Mouse (Mus musculus): ENCODE results near the gene Alox5.

Alox5 gene

DNA sequence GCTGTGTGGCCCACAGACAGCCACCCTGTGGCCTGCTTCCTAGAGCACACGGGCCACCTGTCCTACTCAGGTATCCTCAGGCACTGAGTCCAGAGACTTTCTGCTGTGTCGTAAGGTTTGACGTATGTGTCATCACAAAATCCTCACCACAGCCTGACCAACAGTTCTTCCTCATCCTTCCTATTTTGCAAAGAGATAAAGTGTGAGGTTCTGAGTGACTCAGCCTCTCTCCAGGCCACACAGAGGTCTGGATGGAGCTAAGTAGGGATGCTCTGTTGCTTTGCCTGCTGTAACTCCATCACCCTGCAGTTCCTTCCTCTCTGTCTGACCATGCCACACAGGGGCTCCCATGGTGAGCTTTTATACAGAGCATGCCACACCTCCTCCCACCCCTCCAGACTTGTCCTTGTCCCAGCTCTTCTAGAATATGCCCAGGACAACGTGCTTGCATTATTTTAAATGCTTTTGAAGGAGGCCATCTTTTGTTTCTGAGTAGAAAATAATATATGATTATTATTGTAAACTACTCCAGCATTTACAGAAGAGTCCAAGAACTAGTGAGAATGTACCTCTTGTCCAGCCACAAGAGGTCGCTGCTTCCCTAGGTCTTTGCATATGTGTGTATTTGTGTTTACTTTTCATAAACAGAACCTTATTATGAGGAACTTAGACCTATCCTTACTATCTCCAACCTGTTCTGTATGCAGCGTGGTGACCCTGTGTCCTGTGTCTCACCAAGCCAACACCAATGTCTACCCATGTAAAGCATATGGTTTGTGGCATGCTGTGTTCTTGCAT is 43.3 kb downstream of the Alox5 start:
- DNase-seq: no peak

DNA sequence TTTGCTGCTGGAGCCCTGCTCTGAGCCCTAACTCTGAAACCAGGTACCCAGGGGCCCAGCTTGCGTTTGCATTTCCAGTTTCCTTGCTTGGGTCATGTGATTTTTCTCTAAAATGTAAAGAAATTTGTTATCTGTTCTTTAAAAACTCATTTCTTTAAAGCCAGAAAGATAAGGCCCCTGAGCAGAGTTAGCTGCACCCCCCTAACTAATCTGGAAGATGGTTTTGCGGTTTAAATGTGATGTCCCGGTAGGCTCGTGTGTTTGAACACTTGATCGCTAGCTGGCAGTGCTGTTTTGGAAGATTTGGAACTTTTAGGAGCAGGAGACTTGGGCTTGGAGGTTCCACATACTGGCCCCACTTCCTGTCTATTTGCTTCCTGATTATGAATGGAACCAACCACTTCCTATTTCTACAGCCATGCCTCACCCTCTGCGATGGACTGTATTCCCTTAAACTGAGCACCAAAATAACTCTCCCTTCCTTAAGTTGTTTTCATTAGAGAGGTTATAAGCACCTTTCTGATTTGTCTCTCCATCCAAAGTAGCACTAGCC is 44.9 kb downstream of the Alox5 start:
- DNase-seq: no peak

DNA sequence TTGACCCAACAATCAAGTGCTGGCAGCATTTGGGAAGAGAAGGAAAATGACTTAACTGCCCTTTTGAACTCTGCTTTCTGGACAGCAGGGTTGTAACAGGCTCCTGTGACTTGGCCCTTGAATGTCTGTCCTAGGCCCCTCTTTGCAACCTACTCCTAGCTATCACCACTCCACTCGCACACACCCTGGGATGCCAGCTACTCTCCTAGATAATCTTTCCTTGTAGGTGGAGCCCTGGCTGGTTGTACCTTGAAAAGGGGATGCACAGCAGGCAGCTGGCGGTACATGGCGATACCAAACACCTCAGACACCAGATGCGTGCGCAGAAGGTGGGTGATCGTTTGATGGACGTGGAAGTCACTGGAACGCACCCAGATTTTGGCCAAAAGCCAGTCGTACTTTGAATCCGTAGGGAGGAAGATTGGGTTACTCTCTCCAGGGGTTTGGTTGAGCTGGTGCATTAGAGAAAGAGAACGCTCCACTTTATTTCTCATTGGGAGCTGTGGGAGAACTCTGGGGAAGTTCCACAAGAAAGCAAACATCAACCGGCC is 45.8 kb downstream of the Alox5 start:
- DNase-seq: peak; percentile 14 to 29

DNA sequence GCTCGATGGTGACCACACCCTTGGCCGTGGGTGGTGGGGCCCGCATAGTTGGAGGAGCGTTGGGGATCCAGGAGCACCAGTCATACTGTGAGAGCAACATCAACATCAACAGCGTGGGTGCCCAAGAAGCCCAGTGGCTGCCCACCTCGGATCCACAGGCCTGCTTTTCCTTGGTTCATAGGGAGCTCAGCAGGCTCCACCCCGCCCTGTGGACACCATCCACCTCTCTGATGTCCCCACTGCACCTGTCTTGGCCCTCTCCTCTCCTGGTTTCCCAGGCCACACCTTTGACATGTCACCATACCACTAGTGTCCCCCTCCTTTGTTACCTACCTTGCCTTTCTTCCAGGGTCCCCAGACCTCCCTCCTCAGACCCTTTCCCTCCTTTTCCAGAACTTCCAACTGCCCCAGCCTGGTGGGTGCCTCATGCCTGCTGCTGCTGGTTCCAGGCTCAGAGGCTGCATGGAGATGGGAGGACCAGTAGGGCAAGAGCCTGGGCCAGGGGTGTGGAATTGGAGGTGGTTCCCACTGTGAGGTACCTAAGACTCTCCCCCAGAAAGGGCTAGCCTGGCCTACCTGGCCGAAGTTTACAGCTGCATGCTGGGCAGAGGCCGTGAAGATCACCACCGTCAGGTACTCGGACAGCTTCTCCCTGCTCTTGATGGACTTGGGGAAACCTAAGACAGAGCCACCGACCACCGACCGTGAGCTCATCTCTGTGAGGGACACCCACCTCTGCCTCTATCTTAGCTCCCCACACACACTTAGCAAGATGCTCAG is 48.2 kb downstream of the Alox5 start:
- no peak for DNase-seq

DNA sequence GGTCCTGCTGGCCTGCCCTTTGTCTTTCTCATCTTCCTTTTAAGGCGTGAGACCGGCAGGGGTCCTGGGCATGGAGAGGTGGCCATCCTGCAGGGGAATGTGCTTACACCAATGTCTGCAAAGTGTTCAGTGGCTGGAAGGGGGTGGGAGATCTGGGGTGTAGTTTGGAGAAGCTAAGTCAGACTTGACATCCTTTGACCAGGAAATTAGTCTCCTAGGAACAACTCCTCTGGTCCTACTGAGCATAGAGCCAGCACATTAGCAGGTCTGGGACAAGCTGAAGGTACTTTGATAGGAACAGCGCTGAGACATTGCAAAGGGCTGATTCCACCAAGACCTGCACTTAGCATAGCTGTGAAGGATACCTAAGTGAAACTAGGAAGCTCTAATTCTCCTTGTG is 49.3 kb downstream of the Alox5 start:
- DNase-seq: no peak

DNA sequence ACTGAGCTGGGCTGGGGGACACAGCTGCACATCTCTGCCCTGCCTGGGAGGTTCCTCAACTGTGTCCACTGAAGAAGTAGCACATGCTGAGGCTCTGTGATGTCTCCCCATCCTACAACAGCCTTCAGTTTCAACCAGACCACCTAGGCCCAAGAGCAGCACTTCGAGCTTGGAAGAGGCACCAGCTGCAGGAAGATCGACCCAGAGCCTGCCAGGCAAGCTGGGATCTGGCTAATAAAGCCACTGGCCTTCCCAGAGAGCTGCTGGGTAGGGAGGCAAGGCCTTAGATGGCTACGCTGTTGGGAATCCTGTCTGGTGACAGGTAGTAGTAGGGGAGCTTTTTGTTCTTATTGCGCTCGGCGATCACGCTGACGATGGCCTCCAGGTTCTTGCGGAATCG is 50.5 kb downstream of the Alox5 start:
- DNase-seq: no peak

DNA sequence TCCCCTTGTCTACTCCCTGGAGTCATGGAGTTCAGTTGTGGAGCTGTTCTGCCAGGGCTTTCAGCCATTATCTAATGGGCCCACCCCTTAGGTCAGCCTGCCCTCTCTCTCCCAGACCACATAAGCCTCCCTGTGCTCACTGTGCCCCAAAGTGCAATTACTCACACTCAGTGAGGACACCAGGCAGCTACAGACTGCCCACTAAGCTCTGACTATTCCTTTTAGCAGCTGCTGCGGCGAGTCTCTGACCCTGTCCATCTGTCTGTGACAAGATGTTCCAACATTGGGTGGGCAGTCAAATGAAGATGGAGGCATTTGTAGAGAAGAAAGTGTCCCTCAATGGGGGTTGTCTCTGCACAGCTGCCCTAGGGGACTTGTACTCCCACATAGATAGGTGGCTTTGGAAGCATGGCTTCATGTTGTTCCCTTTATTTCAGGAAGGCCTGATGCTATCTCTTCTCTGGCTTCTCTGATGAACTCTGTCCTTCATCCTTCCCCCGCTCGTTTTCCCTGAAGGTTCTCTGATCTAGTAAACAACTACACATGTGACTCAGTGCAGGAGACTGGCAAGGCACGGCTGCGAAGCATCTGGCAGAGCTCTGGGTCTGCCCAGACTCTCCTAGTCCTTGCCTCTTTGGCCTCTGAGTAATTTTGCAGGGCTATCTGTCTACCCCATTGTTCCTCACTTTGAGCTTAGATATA is 52.9 kb downstream of the Alox5 start:
- no peak for DNase-seq

DNA sequence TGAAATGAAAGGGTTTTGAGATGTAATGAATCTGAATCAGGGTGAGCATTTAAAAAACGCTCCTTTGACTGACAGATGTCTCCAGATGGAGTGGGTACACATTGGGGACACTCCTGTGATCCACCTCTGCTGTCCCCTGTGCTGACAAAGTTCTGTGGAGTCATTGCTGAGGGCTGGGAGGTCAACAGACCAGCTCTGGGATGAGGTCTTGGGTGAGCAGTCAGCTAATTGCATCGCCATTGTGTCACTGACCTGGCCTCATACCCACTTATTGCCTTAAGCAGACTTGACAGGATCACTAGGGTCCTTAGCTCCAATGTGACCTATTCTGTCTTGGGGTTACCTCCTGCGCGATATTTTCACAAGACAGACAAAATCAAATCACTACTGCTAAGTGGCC is 53.8 kb downstream of the Alox5 start:
- no peak for DNase-seq

DNA sequence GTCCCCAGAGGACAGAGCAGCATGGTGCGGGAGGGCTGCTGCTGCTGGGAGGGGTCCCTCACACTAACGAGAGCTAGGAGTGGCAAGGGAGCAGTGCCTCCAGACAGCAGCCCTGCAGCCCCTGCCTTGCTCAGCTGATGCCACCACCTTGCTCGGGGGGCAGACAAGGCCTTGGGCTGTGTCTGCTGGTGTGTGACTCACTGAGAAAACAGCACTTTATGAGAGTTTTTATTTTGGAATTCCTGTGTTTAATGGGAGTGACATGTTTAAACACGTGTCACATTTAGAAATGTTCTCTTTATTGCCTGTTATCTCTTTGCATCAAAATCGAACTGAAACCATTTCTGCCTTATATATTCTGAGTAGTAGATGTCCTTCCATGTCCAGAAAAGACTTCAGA is 54.3 kb downstream of the Alox5 start:
- no peak for DNase-seq

DNA sequence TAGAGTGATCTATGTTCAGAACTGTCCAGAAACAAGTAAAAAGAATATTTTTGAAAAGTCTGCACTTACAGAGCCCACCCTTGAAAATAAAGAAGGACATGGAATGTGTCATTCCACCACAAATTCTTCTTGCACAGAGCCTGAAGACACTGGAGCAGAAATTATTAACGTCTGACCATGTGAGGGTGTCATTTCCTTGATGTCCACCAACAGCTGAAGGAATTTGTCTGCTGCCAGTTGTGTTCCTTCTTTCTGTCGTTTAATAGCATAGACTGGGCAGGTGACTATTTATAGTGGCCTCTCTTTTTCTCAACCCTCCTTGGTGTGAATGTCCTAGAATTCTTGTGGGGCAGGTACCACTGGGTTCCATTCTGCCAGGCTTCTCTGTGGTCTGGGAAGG is 54.8 kb downstream of the Alox5 start:
- DNase-seq: no peak

DNA sequence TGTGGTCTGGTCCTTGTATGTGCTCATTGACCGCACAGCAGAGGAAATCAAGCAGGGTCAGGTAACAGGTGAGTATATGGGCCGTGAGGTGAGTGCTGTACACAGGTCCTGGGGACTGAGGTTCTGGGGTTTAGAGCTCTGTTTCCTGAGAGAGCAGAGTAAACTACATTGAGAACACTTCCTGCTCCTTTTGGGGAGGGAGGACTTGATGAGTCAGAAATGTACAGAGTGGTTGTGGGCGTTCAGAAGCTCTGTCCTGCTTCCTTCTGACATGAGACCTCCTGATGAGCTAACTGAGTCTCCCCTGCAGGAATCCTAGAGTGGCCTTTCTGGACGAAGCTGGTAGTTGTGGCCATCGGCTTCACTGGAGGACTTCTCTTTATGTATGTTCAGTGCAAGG is 55.3 kb downstream of the Alox5 start:
- DNase-seq: no peak

DNA sequence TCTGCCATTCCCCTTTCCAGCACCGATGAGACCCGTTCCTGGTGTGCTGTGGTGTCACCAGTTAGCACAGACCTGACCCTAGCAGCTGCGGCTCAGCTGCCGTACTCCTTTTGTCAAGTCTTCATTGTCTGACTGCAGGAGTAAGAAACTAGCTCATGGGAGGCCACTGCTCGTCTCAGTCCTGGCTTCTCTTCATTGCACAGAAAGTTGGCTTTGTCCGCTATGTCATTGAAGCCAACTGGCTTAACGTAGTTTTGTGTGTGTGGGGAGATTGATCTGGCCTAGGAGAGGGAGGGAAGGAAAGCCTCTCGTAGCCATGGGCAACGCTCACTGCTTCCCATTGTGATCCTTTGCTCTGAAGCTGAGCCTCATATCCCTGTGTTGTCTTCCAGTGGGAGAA is 55.7 kb downstream of the Alox5 start:
- no peak for DNase-seq

DNA sequence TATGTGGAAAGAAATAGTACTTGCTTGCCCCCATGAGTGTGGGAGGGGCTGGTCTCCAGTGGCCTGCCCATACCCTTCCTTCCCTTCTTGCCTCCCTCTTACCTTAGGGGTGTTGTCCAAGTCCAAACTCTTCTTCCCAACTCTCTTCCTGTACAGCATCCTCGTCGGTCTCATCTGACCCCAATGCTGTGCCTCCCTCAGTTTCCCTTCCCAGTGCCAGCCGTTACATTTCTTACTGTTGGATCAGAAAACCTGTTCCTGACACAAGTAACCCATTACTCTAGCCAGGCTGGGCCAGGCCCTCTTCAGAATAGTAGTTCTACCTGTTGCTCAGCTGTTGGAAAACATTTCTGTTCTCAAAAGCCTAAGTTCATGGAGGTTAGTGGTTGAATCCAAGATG is 58.6 kb downstream of the Alox5 start:
- no peak for DNase-seq

DNA sequence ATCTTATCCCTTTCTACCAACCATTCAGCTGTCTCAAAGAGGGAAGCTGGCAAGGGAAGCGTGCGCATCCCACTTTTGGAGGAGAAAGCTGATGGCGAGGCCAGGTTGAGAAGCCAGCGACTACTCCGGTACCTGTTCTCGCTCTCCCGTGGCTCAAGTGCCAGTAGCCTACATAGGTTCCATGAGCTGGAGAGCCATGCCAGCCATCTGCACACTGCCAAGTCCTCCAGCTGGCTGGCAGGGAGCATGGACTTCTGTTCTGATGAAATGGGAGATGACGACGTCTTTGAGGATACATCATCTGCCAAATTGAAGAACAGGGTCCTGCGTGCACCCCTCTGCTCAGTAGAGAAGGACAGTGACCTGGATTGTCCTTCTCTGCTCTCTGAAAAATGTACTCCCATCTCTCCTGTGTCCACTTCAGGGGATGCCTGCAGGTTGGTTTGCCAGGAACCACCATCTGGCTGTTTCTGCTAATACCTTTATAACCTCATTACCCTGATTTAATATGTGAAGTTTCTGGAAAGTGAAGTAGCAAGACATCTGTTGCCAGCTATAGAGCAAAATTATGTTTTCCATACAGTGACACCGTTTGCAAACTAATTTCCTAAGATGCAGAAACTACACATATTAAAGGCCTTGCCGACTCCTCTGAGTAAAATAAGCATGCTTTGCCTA is 59.1 kb downstream of the Alox5 start:
- DNase-seq: no peak

DNA sequence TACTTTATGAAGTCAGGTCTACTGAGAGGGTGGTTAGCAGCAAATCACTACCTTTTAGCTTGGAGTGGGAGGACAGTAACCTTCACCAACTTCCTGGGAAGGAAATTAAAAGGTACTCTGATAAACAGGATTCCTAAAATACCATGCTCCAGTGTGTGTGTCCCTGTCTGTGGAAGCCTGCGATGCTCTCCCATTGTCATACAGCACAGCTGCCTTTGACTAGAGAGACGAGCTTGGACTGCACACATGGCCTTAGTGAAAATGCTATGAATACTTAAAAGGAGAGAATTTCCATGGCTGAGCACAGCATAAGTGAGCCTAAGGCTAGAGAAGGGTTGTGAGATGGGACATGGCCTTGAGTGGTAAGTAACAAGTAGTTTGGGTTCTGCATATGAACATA is 62.8 kb downstream of the Alox5 start:
- no peak for DNase-seq

DNA sequence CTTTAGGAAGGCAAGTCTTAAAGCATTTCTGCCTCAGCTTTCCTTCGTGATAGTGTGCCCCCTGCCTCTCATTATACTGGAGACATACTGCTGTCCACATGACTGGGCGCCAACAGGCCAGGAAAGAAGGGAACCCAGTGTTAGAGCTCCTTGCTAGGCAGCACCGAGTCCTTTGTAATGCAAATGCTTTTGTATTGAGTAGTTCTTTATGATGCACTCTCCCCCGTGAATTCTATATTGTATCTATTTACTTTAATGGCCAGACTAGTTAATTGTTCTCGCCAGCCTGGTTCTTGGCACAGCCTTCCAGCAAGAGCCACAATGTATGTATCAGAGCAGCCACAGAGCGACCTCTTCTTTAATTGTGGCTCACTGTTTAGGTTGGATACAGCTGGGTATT is 63.4 kb downstream of the Alox5 start:
- DNase-seq: no peak

DNA sequence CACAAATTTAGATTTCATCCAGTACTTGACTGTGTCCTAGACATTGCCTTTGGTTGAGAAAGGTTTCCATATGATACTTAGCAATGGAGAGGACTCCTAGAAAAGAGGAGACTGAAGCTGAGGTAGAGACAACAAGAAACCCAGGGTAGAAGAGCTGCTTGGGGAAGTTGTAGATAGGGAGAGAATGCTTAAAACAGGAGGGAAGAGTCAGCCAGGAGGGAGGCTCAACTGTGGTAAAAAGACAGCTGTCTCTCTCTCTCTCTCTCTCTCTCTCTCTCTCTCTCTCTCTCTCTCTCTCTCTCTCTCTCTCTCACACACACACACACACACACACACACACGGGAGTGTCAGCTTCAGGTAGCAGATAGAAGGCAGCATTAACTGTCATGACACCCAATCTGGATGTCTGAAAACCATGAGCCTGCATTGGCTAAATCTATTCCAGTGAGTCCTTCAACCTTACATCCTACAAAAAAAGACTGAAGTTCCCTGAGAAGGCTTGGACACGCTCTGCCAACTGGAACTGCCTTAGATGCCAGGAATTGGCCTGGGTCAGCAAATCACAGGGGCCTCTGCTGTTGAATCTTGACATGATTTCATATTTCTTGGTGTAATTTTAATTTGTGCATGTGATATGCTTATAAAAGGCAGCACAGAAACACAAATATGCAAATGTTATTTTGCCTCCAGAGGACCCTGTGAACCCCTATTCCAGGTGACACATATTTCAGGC is 65.9 kb downstream of the Alox5 start:
- no peak for DNase-seq

DNA sequence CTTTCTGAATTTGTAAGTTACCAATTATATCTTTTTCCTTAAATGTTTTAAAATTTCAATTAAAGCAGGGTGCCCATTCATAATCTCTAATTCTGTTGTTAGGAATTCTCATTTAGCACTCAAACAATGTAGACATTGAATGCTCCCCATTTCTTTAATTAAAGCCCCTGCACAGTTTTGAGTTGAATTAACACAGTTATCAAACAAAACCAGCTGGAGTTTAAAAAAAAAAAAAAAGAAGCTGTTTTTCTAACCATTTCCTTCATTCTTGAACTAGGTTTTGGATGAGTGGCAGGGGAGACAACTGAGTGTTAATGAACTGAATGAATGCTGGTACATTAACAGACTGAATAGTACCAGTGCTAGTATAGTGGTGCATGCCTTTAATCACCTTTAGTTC is 71.5 kb downstream of the Alox5 start:
- no peak for DNase-seq

DNA sequence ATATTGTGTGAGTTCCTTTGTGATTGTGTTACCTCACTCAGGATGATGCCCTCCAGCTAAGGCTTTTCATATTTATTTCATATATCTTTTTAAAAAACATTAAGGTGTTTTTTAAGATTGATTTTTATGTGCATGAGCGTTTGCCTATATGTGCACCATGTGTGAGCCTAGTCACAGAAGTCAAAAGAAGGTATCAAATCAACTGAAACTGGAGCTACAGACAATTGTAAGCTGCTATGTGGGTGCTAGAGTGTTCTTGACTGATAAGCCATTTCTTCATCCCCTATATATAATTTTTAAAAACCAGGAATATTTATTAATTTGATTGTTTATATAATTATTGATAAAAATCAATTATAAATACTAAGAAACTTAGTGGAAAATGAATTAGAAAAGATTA is 72.9 kb downstream of the Alox5 start:
- DNase-seq: no peak

DNA sequence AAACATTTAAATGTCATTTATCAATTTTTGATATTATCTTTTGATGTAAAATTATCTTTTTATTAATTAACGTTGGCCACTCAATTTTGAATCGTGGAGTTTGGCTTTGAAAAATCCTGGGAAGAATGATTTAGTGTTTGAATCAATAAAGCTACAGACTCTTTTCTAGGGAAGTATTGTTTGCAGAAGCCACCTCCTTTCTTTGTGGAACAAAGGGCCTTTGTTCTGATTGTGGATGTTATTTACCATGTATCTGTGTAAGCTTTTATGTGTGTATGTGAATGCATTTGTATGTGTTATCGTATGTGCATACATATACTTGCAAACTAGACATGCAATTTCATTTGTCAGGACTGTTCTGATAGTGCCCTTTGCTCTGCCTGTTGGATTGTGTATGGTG is 74.5 kb downstream of the Alox5 start:
- DNase-seq: no peak

DNA sequence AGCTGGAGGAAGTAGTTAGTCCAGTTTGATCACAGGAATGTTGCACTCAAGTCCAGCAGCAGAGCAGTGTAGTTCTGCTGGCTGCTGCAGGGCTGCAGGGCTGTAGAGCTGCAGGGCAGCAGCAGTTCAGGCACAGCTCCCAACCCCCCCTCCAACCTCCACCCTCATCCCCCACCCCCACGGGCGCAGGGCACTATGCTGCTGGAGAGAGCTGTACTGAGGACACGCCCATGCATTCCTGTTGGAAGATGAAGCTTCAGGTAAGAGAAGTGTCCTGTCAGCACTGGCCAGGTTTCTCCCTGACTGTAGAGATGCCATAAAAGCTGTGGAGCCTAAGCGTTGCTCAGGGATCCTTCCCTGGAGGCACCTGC is 74.9 kb downstream of the Alox5 start:
- DNase-seq: peak; percentile 45 to 74

Data from kidney, adult 8-10 months (tissue).